Mouse (Mus musculus) kidney, adult 2 months (tissue): ENCODE measurements around the gene Tnfrsf9.

Experiments used
- CTCF ChIP-seq: fragments of 200-500 bp; conservative IDR thresholded peaks from 2 replicates; pipeline ENCODE4 v1.5.1; 2011; ENCODE audit warnings: low read depth, mild to moderate bottlenecking, control low read depth, low read length, moderate library complexity, mixed read lengths; ENCODE audit not compliant: insufficient read depth, insufficient read length
- POLR2A ChIP-seq: fragments of 200-500 bp; IDR thresholded peaks from one replicate; pipeline ENCODE4 v1.6.1; 2011; ENCODE audit warnings: low read depth, low read length, control low read depth

- no peak for TF ChIP-seq CTCF
- TF ChIP-seq POLR2A: no peak
Measured at GRCm38 (mm10) chr4:150913743-150914142, 619 bp upstream of the Tnfrsf9 start.
